Mouse (Mus musculus) heart, adult 2 months (tissue): Measurements from ENCODE around the gene P2ry2.

Source experiments
- CTCF ChIP-seq: fragments of 200-600 bp; IDR thresholded peaks from 2 replicates; pipeline ENCODE4 v1.8.1; 2022; ENCODE audit warnings: antibody characterized with exemption, mild to moderate bottlenecking, moderate library complexity
- EP300 ChIP-seq: fragments of 200-500 bp; IDR thresholded peaks from 2 replicates; pipeline ENCODE4 v1.6.1; 2011; ENCODE audit warnings: low read depth, low read length, control low read depth; ENCODE audit not compliant: insufficient read depth
- POLR2A ChIP-seq: fragments of 200-500 bp; IDR thresholded peaks from 2 replicates; pipeline ENCODE4 v1.6.1; 2011; ENCODE audit warnings: mild to moderate bottlenecking, low read depth, low read length, control low read depth; ENCODE audit not compliant: insufficient read depth

DNA sequence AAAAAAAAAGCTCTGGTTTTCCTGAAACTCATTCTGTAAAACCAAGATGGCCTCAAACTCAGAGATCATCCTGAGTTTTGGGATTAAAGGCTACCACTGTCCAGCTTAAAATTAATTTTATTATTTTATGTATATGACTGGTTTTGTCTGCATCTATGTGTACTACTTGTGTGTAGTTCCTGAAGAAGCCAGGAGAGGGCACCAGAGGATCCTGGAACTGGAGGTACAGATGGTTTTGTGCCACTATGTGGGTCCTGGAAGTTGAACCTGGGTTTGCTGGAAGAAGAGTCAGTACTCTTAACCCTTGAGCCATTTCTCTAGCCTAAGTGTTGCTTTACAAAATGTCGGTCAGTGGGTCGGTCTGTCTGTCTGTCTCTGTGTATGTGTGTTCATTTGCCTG, 54.2 kb downstream of the P2ry2 start:
- TF ChIP-seq EP300 = no peak
- TF ChIP-seq CTCF = peak; percentile 45
- no peak for TF ChIP-seq POLR2A
